Mouse (Mus musculus) midbrain, postnatal 0 days (tissue): ENCODE data around the gene Ino80e. TPM values are rescaled to one million over a fixed set of nuclear protein-coding genes. Genes with fewer than 3 reads are reported as not detected.

Experiments used
- ATAC-seq: fragments of 200-750 bp; cut with Nextera tagmentation; 2 replicates; pipeline ENCODE4 v1.8.0; 2017; ENCODE audit warnings: moderate number of reproducible peaks, mild to moderate bottlenecking, moderate TSS enrichment, moderate library complexity; ENCODE audit not compliant: low FRiP score
- DNase-seq: peaks from one replicate; pipeline ENCODE4 v3.0.0-alpha.2; 2015; ENCODE audit warnings: low spot score
- H3K27ac ChIP-seq: fragments of 300-500 bp; sonication (generic); 2 replicates; pipeline ENCODE4 v1.5.1; 2014; ENCODE audit warnings: low read depth, mild to moderate bottlenecking, low read length, mixed read lengths
- H3K27me3 ChIP-seq: fragments of 300-500 bp; sonication (generic); 2 replicates; pipeline ENCODE4 v1.6.1; 2014; ENCODE audit warnings: low read length, control low read depth, mixed read lengths; ENCODE audit not compliant: insufficient read depth
- H3K36me3 ChIP-seq: fragments of 300-500 bp; sonication (generic); 2 replicates; pipeline ENCODE4 v1.6.1; 2014; ENCODE audit warnings: low read length, control low read depth, mixed read lengths; ENCODE audit not compliant: insufficient read depth
- H3K4me1 ChIP-seq: fragments of 300-500 bp; sonication (generic); 2 replicates; pipeline ENCODE4 v1.6.1; 2014; ENCODE audit warnings: mild to moderate bottlenecking, control low read depth, antibody characterized with exemption, low read length, mixed read lengths; ENCODE audit not compliant: insufficient read depth
- H3K4me2 ChIP-seq: fragments of 300-500 bp; sonication (generic); 2 replicates; pipeline ENCODE4 v1.6.1; 2014; ENCODE audit warnings: low read depth, mild to moderate bottlenecking, low read length, mixed read lengths; ENCODE audit not compliant: poor library complexity, severe bottlenecking
- H3K4me3 ChIP-seq: fragments of 300-500 bp; sonication (generic); 2 replicates; pipeline ENCODE4 v1.5.1; 2014; ENCODE audit warnings: low read depth, mild to moderate bottlenecking, low read length, moderate library complexity
- H3K9ac ChIP-seq: fragments of 300-500 bp; sonication (generic); replicated peaks from 2 replicates; pipeline ENCODE4 v1.6.1; 2014; ENCODE audit warnings: mild to moderate bottlenecking, low read length, moderate library complexity, mixed read lengths; ENCODE audit not compliant: poor library complexity, severe bottlenecking
- H3K9me3 ChIP-seq: fragments of 300-500 bp; sonication (generic); 2 replicates; pipeline ENCODE4 v1.6.1; 2016; ENCODE audit warnings: low read length, control low read depth
- CTCF ChIP-seq: IDR thresholded peaks from 2 replicates; pipeline ENCODE4 v1.5.1; 2016; ENCODE audit warnings: antibody characterized with exemption, mild to moderate bottlenecking
- WGBS: fragments of 180-500 bp; shearing (Covaris S2); extraction: QIAGEN DNeasy Blood & Tissue Kit; methylation state at CpG from one replicate; pipeline ENCODE4 v1.1.7; 2014; 5-methylcytosine and 5-hydroxymethylcytosine counted together
- polyA plus RNA-seq: library from polyadenylated mRNA; unstranded; fragments of >200 nt; fragmentation: Nextera tagmentation; extraction: Ambion mirVana; gene quantifications from 2 replicates; pipeline ENCODE4 v1.2.1, GENCODE M21; 2015
- total RNA-seq: library from RNA; depleted of rRNA; stranded (reverse); fragments of >200 nt; gene quantifications from 2 replicates; pipeline ENCODE4 v1.2.3, GENCODE M21; 2014

Gene Ino80e
- total and polyA plus RNA-seq, 2 experiments from 2014 or later, result 55.0 to 87.8 TPM

GRCm38 (mm10) chr7:126896912-126897311 is 34.7 kb upstream of the Ino80e start:
- no peak overlapping the region for H3K4me3 ChIP-seq
- WGBS, result 87% methylated on average over 5 of the region's 5 CpGs
- H3K9me3 ChIP-seq, result no peaks in the 10 kb centered on the region
- no peak for DNase-seq
- ATAC-seq, result no peak
- H3K4me1 ChIP-seq, result peaks cover 9% of the 10 kb centered on the region; the same call in 1 of the 2 replicates
- 0 out of 2 replicates have a peak overlapping the region, but pooled peaks have one; percentile 29 for H3K9ac ChIP-seq
- H3K36me3 ChIP-seq, result no peaks in the 10 kb centered on the region
- peak overlapping the region; percentile 54; the same call in 1 of the 2 replicates for H3K4me2 ChIP-seq
- 0 out of 2 replicates have a peak overlapping the region, but pooled peaks have one; percentile 88 for H3K27ac ChIP-seq
- TF ChIP-seq CTCF, result no peak
- H3K27me3 ChIP-seq, result no peaks in the 10 kb centered on the region

GRCm38 (mm10) chr7:126888852-126889251 is 26.7 kb upstream of the Ino80e start:
- no peak overlapping the region for H3K27ac ChIP-seq
- no peaks in the 10 kb centered on the region for H3K9me3 ChIP-seq
- H3K36me3 ChIP-seq, result 0 out of 2 replicates have a peak, but pooled peaks cover 7% of the 10 kb centered on the region
- ATAC-seq (no peak), DNase-seq (no peak)
- H3K4me1 ChIP-seq, result no peaks in the 10 kb centered on the region
- no peak overlapping the region for H3K4me2 ChIP-seq
- no peak overlapping the region for H3K9ac ChIP-seq
- H3K27me3 ChIP-seq, result no peaks in the 10 kb centered on the region
- no peak overlapping the region for H3K4me3 ChIP-seq
- WGBS, result 60% methylated on average over 7 of the region's 7 CpGs
- peak; percentile 47 for TF ChIP-seq CTCF

DNA sequence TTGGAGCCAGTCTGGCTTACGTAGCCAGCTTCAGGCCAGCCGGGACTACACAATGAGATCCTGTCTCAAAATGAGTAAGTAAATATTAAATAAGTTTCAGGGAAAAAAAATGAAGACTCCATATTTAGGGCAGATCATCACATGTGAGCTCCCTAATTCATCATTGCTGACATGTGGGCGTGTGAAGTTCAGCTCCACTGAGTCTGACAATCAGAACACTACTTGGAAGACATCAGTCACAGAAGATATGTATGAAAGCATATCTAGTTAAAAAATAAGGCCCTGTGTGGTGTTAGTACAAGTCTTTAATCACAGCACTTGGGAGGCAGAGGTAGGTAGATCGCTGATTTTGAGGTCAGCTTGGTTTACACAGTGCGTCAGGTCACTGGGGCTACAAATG is 25.1 kb upstream of the Ino80e start:
- H3K4me2 ChIP-seq, result no peak overlapping the region
- H3K4me1 ChIP-seq, result no peaks in the 10 kb centered on the region; the same call in 1 of the 2 replicates
- no peak overlapping the region for H3K4me3 ChIP-seq
- no peak overlapping the region for H3K9ac ChIP-seq
- no peaks in the 10 kb centered on the region for H3K27me3 ChIP-seq
- no peaks in the 10 kb centered on the region for H3K9me3 ChIP-seq
- no peak overlapping the region for H3K27ac ChIP-seq
- 0 out of 2 replicates have a peak, but pooled peaks cover 7% of the 10 kb centered on the region for H3K36me3 ChIP-seq
- WGBS, result 92% methylated on average over 5 of the region's 5 CpGs
- ATAC-seq, result no peak
- no peak for TF ChIP-seq CTCF
- DNase-seq, result no peak

GRCm38 (mm10) chr7:126884286-126885164 is 22.3 kb upstream of the Ino80e start, which contains the start of gene Taok2:
Gene Taok2, minus strand, starts transcription at chr7:126884703.
- Histone ChIP-seq H3K9ac (peak within 1 kb of the TSS; percentile 84), H3K4me3 (peak within 1 kb of the TSS; percentile 74), H3K27ac (peak within 1 kb of the TSS; percentile 90), H3K4me2 (peak within 1 kb of the TSS; percentile 99), H3K4me1 (peaks cover 9% of the 10 kb centered on the region), H3K27me3 (no peaks in the 10 kb centered on the region), H3K36me3 (peaks cover 9% of the 10 kb centered on the region), H3K9me3 (no peaks in the 10 kb centered on the region)
- peak; percentile 99 for DNase-seq
- peak; percentile 41; the same call in 1 of the 2 replicates for TF ChIP-seq CTCF
- peak; percentile 97 for ATAC-seq
- WGBS, result under 1% methylated on average over 56 of the region's 56 CpGs

- Histone ChIP-seq H3K27ac (peak overlapping the region; percentile 90), H3K36me3 (peaks cover 16% of the 10 kb centered on the region), H3K4me2 (peak overlapping the region; percentile 99), H3K4me3 (peak overlapping the region; percentile 74), H3K4me1 (peaks cover 9% of the 10 kb centered on the region), H3K27me3 (no peaks in the 10 kb centered on the region), H3K9me3 (no peaks in the 10 kb centered on the region), H3K9ac (peak overlapping the region; percentile 84)
- DNase-seq, result peak; percentile 15
- no peak; the same call in 1 of the 2 replicates for TF ChIP-seq CTCF
- no peak; the same call in 1 of the 2 replicates for ATAC-seq
- WGBS, result 0% methylated on average over 15 of the region's 15 CpGs
These were observed 21.6 kb upstream of the Ino80e start for GRCm38 (mm10) chr7:126883731-126884181.

DNA sequence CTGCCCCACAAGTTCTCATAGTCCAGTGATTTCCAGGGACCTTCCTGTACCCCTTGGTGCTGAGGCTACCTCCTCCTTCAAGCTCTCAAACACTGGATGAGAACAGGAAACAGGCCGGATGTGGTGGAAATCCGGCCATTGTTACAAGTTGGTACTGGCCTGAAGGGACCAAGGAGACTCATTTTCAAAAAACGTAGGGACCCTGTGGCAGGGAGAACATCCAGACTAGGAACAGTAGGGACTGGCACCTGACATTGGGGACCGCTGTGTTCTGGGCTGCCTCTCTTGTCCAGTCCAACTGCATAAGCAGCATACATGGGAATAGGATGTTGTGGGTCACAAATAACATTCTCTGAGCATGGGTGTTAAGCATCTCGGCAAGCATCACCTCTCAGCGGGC is 18.9 kb upstream of the Ino80e start:
- DNase-seq (no peak), ATAC-seq (no peak)
- Histone ChIP-seq H3K4me1 (peaks cover 9% of the 10 kb centered on the region), H3K9ac (peak overlapping the region; percentile 55; the same call in 1 of the 2 replicates), H3K27ac (no peak overlapping the region), H3K9me3 (no peaks in the 10 kb centered on the region), H3K4me3 (no peak overlapping the region), H3K4me2 (peak overlapping the region; percentile 99; the same call in 1 of the 2 replicates), H3K36me3 (peaks cover 35% of the 10 kb centered on the region), H3K27me3 (no peaks in the 10 kb centered on the region)
- 84% methylated on average over 6 of the region's 6 CpGs for WGBS
- TF ChIP-seq CTCF, result no peak
